Mouse (Mus musculus): ENCODE measurements at regions not wholly inside any gene's neighbourhood (a gene's known extent, or its start where the extent isn't known, plus 50 kb on each side); places are given as distances from the start of the nearest gene placed in this dataset.

GRCm38 (mm10) chr13:83809535-83809934 is 305.7 kb downstream of the Mef2c start:
- 80% methylated on average over 1 of the region's 1 CpGs for WGBS (ENCODE audit: insufficient replicate concordance)
- H3K9me3 ChIP-seq (replicated peaks; ENCODE audit: control insufficient read depth, low read length): no peaks in the 10 kb centered on the region
- no peaks in the 10 kb centered on the region for H3K4me1 ChIP-seq (ENCODE audit: control insufficient read depth, insufficient read depth, low read length)
- H3K4me3 ChIP-seq (ENCODE audit: low read depth, low read length): no peak overlapping the region
- ATAC-seq (replicated peaks; ENCODE audit: insufficient number of reproducible peaks, low FRiP score, low TSS enrichment): no peak
- no peak overlapping the region for H3K27ac ChIP-seq (ENCODE audit: low read depth, low read length)
- no peak overlapping the region for H3K9ac ChIP-seq (ENCODE audit: low read depth, low read length)
- no peak overlapping the region for H3K4me2 ChIP-seq
- no peaks in the 10 kb centered on the region for H3K27me3 ChIP-seq (ENCODE audit: control insufficient read depth, insufficient read depth, low read length)
- no peaks in the 10 kb centered on the region for H3K36me3 ChIP-seq (ENCODE audit: control insufficient read depth, insufficient read depth, low read length)

GRCm38 (mm10) chr13:83820291-83820690 is 316.5 kb downstream of the Mef2c start:
- Histone ChIP-seq H3K4me3 (ENCODE audit: low read depth, low read length) (no peak overlapping the region), H3K9ac (ENCODE audit: low read depth, low read length) (no peak overlapping the region), H3K27ac (ENCODE audit: low read depth, low read length) (no peak overlapping the region), H3K36me3 (ENCODE audit: control insufficient read depth, insufficient read depth, low read length) (no peaks in the 10 kb centered on the region), H3K9me3 (replicated peaks; ENCODE audit: control insufficient read depth, low read length) (no peaks in the 10 kb centered on the region), H3K27me3 (ENCODE audit: control insufficient read depth, insufficient read depth, low read length) (no peaks in the 10 kb centered on the region), H3K4me1 (ENCODE audit: control insufficient read depth, insufficient read depth, low read length) (no peaks in the 10 kb centered on the region), H3K4me2 (no peak overlapping the region)
- 57% methylated on average over 4 of the region's 4 CpGs for WGBS (ENCODE audit: insufficient replicate concordance)
- no peak for ATAC-seq (replicated peaks; ENCODE audit: insufficient number of reproducible peaks, low FRiP score, low TSS enrichment)

GRCm38 (mm10) chr13:83820721-83821120 is 316.9 kb downstream of the Mef2c start:
- Histone ChIP-seq H3K27ac (ENCODE audit: low read depth, low read length) (no peak overlapping the region), H3K27me3 (ENCODE audit: control insufficient read depth, insufficient read depth, low read length) (no peaks in the 10 kb centered on the region), H3K9ac (ENCODE audit: low read depth, low read length) (no peak overlapping the region), H3K4me1 (ENCODE audit: control insufficient read depth, insufficient read depth, low read length) (no peaks in the 10 kb centered on the region), H3K4me3 (ENCODE audit: low read depth, low read length) (no peak overlapping the region), H3K36me3 (ENCODE audit: control insufficient read depth, insufficient read depth, low read length) (no peaks in the 10 kb centered on the region), H3K9me3 (replicated peaks; ENCODE audit: control insufficient read depth, low read length) (no peaks in the 10 kb centered on the region), H3K4me2 (no peak overlapping the region)
- 77% methylated on average over 3 of the region's 3 CpGs for WGBS (ENCODE audit: insufficient replicate concordance)
- no peak for ATAC-seq (replicated peaks; ENCODE audit: insufficient number of reproducible peaks, low FRiP score, low TSS enrichment)

GRCm38 (mm10) chr13:83824926-83825325 is 321.1 kb downstream of the Mef2c start:
- H3K4me2 ChIP-seq: no peak overlapping the region
- H3K36me3 ChIP-seq (ENCODE audit: control insufficient read depth, insufficient read depth, low read length): no peaks in the 10 kb centered on the region
- ATAC-seq (replicated peaks; ENCODE audit: insufficient number of reproducible peaks, low FRiP score, low TSS enrichment): no peak
- no peaks in the 10 kb centered on the region for H3K4me1 ChIP-seq (ENCODE audit: control insufficient read depth, insufficient read depth, low read length)
- no peak overlapping the region for H3K9ac ChIP-seq (ENCODE audit: low read depth, low read length)
- H3K27ac ChIP-seq (ENCODE audit: low read depth, low read length): no peak overlapping the region
- no peak overlapping the region for H3K4me3 ChIP-seq (ENCODE audit: low read depth, low read length)
- no peaks in the 10 kb centered on the region for H3K27me3 ChIP-seq (ENCODE audit: control insufficient read depth, insufficient read depth, low read length)
- H3K9me3 ChIP-seq (replicated peaks; ENCODE audit: control insufficient read depth, low read length): no peaks in the 10 kb centered on the region
- WGBS (ENCODE audit: insufficient replicate concordance): 78% methylated on average over 4 of the region's 4 CpGs

- Histone ChIP-seq H3K9ac (ENCODE audit: low read depth, low read length) (no peak overlapping the region), H3K27me3 (ENCODE audit: control insufficient read depth, insufficient read depth, low read length) (no peaks in the 10 kb centered on the region), H3K4me2 (no peak overlapping the region), H3K27ac (ENCODE audit: low read depth, low read length) (no peak overlapping the region), H3K9me3 (replicated peaks; ENCODE audit: control insufficient read depth, low read length) (no peaks in the 10 kb centered on the region), H3K4me3 (ENCODE audit: low read depth, low read length) (no peak overlapping the region), H3K4me1 (ENCODE audit: control insufficient read depth, insufficient read depth, low read length) (no peaks in the 10 kb centered on the region), H3K36me3 (ENCODE audit: control insufficient read depth, insufficient read depth, low read length) (no peaks in the 10 kb centered on the region)
- 87% methylated on average over 4 of the region's 4 CpGs for WGBS (ENCODE audit: insufficient replicate concordance)
- no peak for ATAC-seq (replicated peaks; ENCODE audit: insufficient number of reproducible peaks, low FRiP score, low TSS enrichment)
These were observed 323.1 kb downstream of the Mef2c start for GRCm38 (mm10) chr13:83826841-83827463.

GRCm38 (mm10) chr13:83865932-83866685 is 356.0 kb upstream of the Tmem161b start:
- no peak for ATAC-seq (replicated peaks; ENCODE audit: insufficient number of reproducible peaks, low FRiP score, low TSS enrichment)
- Histone ChIP-seq H3K4me3 (ENCODE audit: low read depth, low read length) (no peak overlapping the region), H3K9ac (ENCODE audit: low read depth, low read length) (no peak overlapping the region), H3K27ac (ENCODE audit: low read depth, low read length) (no peak overlapping the region), H3K9me3 (replicated peaks; ENCODE audit: control insufficient read depth, low read length) (no peaks in the 10 kb centered on the region), H3K36me3 (ENCODE audit: control insufficient read depth, insufficient read depth, low read length) (no peaks in the 10 kb centered on the region), H3K4me2 (no peak overlapping the region), H3K4me1 (ENCODE audit: control insufficient read depth, insufficient read depth, low read length) (no peaks in the 10 kb centered on the region), H3K27me3 (ENCODE audit: control insufficient read depth, insufficient read depth, low read length) (no peaks in the 10 kb centered on the region)
- WGBS (ENCODE audit: insufficient replicate concordance): 75% methylated on average over 6 of the region's 6 CpGs

- Histone ChIP-seq H3K9me3 (replicated peaks; ENCODE audit: control insufficient read depth, low read length) (no peaks in the 10 kb centered on the region), H3K27ac (ENCODE audit: low read depth, low read length) (no peak overlapping the region), H3K4me2 (no peak overlapping the region), H3K4me1 (ENCODE audit: control insufficient read depth, insufficient read depth, low read length) (no peaks in the 10 kb centered on the region), H3K27me3 (ENCODE audit: control insufficient read depth, insufficient read depth, low read length) (no peaks in the 10 kb centered on the region), H3K36me3 (ENCODE audit: control insufficient read depth, insufficient read depth, low read length) (no peaks in the 10 kb centered on the region), H3K9ac (ENCODE audit: low read depth, low read length) (no peak overlapping the region), H3K4me3 (ENCODE audit: low read depth, low read length) (no peak overlapping the region)
- WGBS (ENCODE audit: insufficient replicate concordance): 76% methylated on average over 1 of the region's 1 CpGs
- ATAC-seq (replicated peaks; ENCODE audit: insufficient number of reproducible peaks, low FRiP score, low TSS enrichment): no peak
These were observed 354.9 kb upstream of the Tmem161b start for GRCm38 (mm10) chr13:83867211-83867610.

GRCm38 (mm10) chr13:83867831-83868473 is 354.1 kb upstream of the Tmem161b start:
- 71% methylated on average over 4 of the region's 4 CpGs for WGBS (ENCODE audit: insufficient replicate concordance)
- Histone ChIP-seq H3K4me1 (ENCODE audit: control insufficient read depth, insufficient read depth, low read length) (no peaks in the 10 kb centered on the region), H3K9me3 (replicated peaks; ENCODE audit: control insufficient read depth, low read length) (no peaks in the 10 kb centered on the region), H3K9ac (ENCODE audit: low read depth, low read length) (no peak overlapping the region), H3K27ac (ENCODE audit: low read depth, low read length) (no peak overlapping the region), H3K4me3 (ENCODE audit: low read depth, low read length) (no peak overlapping the region), H3K27me3 (ENCODE audit: control insufficient read depth, insufficient read depth, low read length) (no peaks in the 10 kb centered on the region), H3K36me3 (ENCODE audit: control insufficient read depth, insufficient read depth, low read length) (no peaks in the 10 kb centered on the region), H3K4me2 (no peak overlapping the region)
- ATAC-seq (replicated peaks; ENCODE audit: insufficient number of reproducible peaks, low FRiP score, low TSS enrichment): no peak

Data from heart, embryonic 11.5 days (tissue).